Mouse (Mus musculus) retina, adult 2 months (tissue): Measurements from ENCODE around the gene Cdk6.
"Not testable (repeated sequence)": the region's sequence is repeated elsewhere in the genome, so short reads cannot be mapped to it uniquely, and the experiment has no call there.

ENCODE experiments used
- DNase-seq: peaks from one replicate; pipeline ENCODE4 v3.0.0-alpha.2; 2012; ENCODE audit warnings: low read depth, low spot score

The Cdk6 gene

GRCm38 (mm10) chr5:3434105-3434504, 92.8 kb downstream of the Cdk6 start:
- not testable (repeated sequence) for DNase-seq

GRCm38 (mm10) chr5:3438453-3439003, 97.2 kb downstream of the Cdk6 start:
- DNase-seq: not testable (repeated sequence)

DNA sequence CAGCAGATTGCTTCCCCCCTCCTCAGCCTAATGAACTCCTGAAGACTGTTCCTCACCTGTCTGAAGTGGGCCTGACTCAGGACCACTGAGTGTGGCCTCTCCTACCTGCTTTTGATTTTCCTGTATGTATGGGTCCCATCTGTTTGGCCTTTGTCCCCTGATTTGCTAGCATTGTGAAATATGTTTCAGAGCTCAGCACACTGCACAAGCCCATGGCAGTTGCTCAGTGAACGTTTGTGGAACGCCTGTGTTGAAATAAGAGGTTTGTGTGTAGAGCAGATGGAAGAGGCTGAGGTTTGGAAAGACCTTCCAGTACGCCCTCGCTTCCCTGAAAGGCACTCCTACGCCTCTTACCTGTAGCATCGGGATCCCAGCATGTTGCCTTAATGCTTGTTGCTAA, 98.1 kb downstream of the Cdk6 start:
- not testable (repeated sequence) for DNase-seq

- not testable (repeated sequence) for DNase-seq
Measured at GRCm38 (mm10) chr5:3442524-3442923, 101.2 kb downstream of the Cdk6 start.

GRCm38 (mm10) chr5:3451233-3451632, 109.9 kb downstream of the Cdk6 start:
- DNase-seq: not testable (repeated sequence)

- DNase-seq: not testable (repeated sequence)
Measured at GRCm38 (mm10) chr5:3453946-3454345, 112.7 kb downstream of the Cdk6 start.

- DNase-seq: no peak
Measured at GRCm38 (mm10) chr5:3460907-3461306, 119.6 kb downstream of the Cdk6 start.

DNA sequence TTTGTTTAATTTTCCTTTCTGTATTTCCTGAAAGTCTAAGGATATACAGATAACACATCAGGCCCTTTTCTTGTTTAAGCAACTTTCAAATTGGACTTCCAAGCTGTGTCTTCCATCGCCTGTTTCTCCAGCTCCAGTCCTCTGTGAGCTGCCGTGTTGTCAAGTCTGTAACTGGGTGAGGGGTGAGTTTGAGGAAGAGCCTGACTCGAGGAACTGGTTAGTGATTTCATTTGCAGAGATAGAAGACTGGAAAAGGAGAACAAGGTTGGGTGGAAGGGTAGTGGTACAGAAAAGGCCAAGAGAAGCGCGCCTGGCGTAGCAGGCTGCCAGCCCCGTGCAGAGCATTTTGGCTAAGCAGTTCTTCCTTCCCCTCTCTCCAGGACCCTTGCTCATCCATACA, 120.1 kb downstream of the Cdk6 start:
- DNase-seq: no peak

DNA sequence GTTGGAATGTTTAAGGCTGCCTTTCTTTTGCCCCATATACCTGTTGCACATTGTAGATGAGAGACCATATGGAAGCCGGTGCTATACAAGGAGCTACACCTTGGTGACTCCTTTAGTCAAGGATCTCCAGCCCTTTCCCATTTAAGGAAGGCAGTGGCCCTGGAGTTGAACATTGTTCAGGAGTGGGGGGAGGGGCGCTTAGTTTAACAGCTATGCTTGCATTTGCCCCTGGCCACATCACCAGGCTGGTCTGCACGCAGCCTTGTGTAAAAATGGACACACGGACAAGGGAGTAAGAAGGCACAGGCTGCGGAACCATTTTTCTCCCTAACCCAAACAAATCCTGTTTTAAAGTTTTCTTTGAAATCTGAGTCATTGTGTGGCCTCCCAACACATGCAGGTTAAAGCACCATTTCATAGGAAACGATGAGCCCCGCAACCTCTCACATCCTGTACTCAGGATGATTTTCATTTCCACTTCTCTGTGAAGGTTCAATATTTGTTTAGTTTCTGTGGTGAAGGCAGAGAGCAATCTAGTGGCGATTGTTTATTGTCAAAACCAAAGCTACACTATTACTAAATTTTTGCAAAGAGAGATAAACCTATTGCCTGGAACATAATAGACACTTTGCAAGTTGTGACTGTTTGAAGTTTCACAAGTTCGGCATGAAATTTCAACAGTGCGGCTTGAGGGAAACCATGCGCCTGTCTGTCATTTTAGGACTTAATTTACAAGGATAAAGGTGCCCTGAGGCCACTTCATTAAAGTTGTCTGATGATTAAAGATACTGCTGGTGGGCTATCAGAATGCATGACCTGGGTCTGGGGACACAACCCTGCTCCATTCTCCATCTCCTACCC, 121.8 kb downstream of the Cdk6 start:
- DNase-seq: no peak

GRCm38 (mm10) chr5:3463758-3464157, 122.5 kb downstream of the Cdk6 start:
- no peak for DNase-seq

DNA sequence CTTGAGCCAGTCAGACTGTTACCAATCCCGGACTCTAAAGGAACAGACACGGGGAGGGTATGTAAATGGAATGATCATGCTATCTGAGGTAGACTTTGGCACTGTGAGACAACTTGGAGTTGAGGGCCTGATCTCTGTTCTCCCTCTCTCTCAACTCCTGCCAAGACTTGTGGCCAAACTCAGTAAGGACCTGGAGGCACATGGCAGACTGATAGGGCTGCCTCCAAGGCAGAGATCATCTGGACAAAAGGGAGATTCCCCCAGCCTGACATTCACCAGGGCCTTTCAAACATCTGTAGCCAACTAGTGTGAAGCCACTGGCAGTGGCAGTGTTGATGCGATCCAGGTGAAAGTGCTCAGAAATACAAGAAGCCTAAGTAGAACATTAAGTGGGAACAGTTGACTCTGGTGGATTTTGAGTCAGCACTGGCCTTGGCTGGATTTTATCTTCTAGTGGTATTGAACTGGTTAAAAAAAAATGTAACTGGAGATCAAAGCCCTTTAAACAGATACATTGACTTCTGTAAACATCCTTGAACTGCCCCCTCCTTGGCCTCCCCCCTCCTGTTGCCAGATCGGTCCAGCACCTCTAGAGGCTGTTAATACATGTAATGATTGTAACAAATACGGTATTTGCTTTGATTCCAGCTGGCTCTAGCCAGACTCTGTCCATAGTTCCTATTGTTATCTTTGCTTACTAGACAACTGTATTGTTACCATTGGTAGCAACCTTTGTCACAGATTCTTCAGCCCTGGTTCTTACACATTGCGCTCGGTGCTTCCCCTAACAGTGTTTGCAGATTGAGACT, 125.0 kb downstream of the Cdk6 start:
- no peak for DNase-seq

DNA sequence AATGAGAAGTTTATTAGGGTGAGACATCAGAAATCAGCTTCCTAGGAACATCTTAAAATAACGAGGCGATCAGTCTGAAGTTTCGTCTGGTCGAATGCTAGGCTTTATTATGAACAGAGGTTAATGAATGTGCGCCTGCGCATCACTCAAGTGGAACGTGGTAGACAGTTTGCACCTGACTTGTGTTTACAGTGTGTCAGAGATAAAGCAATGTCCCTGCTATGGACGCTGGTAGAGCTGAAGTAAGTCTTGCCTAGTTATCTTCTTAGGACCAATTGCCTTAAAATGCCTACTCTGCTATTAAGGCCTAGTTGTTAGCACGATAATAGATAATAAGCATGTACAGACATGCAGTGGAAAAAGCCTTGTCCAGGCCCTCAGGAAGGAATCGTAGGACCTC, 129.6 kb downstream of the Cdk6 start:
- no peak for DNase-seq

- DNase-seq: no peak
Measured at GRCm38 (mm10) chr5:3472311-3473156, 131.2 kb downstream of the Cdk6 start.

DNA sequence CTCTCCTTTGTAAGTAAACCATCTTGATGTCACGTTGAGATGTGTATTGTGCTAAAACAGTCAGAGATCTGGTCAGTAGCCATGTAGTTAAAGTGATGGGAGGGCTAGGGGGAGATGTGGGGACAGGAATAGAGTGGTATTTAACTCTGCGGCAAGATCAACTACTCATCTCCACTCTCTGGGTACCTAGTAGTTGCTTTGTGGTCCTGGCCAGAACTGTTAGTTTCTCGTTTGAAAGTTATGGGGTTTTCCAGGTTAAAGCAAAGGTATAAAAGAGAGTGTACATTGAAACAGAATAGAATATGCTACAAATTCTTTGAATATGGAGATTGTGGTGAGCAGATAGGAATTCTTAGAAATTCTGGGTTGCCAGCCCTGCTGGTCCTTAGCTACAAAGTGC, 136.4 kb downstream of the Cdk6 start:
- DNase-seq: no peak

GRCm38 (mm10) chr5:3478216-3478615, 136.9 kb downstream of the Cdk6 start:
- DNase-seq: no peak

- DNase-seq: no peak
Measured at GRCm38 (mm10) chr5:3479016-3479795, 137.9 kb downstream of the Cdk6 start.

DNA sequence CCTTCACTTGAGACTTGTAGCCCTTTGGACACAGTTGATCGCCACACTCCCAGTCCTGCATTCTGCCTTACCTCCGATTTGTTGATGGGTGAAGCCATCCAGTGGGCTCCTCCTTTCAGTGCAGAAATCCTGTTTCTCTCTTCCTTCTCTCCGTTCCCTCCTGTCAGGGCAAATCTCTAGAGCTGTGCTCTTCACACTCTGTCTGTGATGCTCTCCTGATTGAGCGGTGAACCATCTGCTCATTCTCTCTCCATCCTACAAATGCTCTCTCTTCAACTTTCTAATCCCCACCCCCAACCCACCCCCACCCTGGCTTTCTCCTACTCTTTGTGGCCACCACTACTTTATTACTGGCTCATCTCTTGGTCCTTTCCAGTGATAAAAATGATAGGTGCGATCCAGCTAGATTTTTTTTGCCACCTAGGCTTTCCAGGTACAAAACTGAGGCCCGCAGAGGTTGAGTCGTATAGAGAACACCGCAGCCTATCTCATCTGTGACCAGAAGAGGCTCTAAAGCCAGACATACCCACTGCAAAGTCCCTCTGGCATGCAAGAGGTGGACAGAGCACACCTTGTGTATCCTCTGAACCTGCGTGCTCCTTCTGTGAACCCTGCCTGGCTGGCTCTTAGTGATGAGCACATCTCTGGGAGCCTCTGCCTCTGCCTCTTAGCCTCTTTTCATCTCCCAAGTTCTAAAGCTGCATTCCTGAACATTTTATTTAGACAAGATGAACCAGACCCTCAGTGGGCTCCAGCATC, 139.5 kb downstream of the Cdk6 start:
- DNase-seq: no peak

GRCm38 (mm10) chr5:3482474-3482873, 141.2 kb downstream of the Cdk6 start:
- no peak for DNase-seq

DNA sequence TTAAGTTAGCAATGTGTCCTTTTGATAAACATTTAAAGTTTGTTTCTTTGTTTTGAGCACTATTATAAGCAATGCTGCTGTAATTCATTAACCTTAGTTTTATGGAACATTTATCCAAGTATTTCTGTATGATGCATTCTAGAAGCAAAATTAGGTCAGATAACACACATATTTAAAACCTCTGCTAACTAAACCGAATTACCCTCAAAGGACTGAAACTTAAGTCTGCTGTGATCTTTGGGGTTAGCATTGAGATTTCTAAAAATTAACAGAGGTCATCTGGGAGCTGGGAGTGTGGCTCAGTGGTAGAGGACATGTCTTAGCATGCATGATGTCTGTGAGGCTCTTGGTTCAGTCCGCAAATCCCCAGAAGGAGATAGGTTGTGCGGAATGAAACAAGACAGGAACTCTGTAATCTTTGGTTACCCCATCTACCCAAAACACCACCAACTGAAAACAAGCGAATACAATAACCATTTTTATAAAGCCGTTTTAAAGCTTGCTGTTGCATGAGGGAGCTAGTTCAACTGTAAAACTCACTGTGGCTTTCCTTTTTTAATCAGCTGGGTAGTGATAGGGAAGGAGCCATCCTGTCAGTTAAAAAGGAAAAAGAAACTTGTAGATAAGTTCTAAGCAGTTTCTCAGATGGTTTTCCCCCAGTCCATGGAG, 141.9 kb downstream of the Cdk6 start:
- no peak for DNase-seq
